Mouse (Mus musculus): ENCODE results near the gene Hist1h1a.
"Not testable (repeated sequence)": the region's sequence is repeated elsewhere in the genome, so short reads cannot be mapped to it uniquely, and the experiment has no call there.

Gene Hist1h1a

GRCm38 (mm10) chr13:23763586-23764323 is at the start of gene Hist1h1a:
TSS of gene Hist1h1a (plus strand) at chr13:23763666.
- peak; percentile 91 for DNase-seq (ENCODE audit: low read depth, low spot score)

- no peak for DNase-seq (ENCODE audit: low read depth, low spot score)
Measured at GRCm38 (mm10) chr13:23716261-23717042, 47.0 kb upstream of the Hist1h1a start.

GRCm38 (mm10) chr13:23717176-23717575 is 46.3 kb upstream of the Hist1h1a start:
- DNase-seq (ENCODE audit: low read depth, low spot score) = no peak

GRCm38 (mm10) chr13:23717593-23718245 is 45.7 kb upstream of the Hist1h1a start:
- DNase-seq (ENCODE audit: low read depth, low spot score) = not testable (repeated sequence)

- DNase-seq (ENCODE audit: low read depth, low spot score) = no peak
Measured at GRCm38 (mm10) chr13:23724239-23724638, 39.2 kb upstream of the Hist1h1a start.

GRCm38 (mm10) chr13:23725213-23725612 is 38.3 kb upstream of the Hist1h1a start:
- DNase-seq (ENCODE audit: low read depth, low spot score) = no peak

- DNase-seq (ENCODE audit: low read depth, low spot score) = no peak
Measured at GRCm38 (mm10) chr13:23728472-23729191, 34.8 kb upstream of the Hist1h1a start.

GRCm38 (mm10) chr13:23729192-23729525 is 34.3 kb upstream of the Hist1h1a start:
- DNase-seq (ENCODE audit: low read depth, low spot score) = no peak

GRCm38 (mm10) chr13:23729706-23730105 is 33.8 kb upstream of the Hist1h1a start:
- DNase-seq (ENCODE audit: low read depth, low spot score) = no peak

- DNase-seq (ENCODE audit: low read depth, low spot score) = no peak
Measured at GRCm38 (mm10) chr13:23730479-23730878, 33.0 kb upstream of the Hist1h1a start.

- no peak for DNase-seq (ENCODE audit: low read depth, low spot score)
Measured at GRCm38 (mm10) chr13:23732156-23732804, 31.2 kb upstream of the Hist1h1a start.

- no peak for DNase-seq (ENCODE audit: low read depth, low spot score)
Measured at GRCm38 (mm10) chr13:23737091-23737490, 26.4 kb upstream of the Hist1h1a start.

- no peak for DNase-seq (ENCODE audit: low read depth, low spot score)
Measured at GRCm38 (mm10) chr13:23738041-23738440, 25.4 kb upstream of the Hist1h1a start.

GRCm38 (mm10) chr13:23738677-23739068 is 24.8 kb upstream of the Hist1h1a start, which contains the start of gene Hist1h1c:
TSS of gene Hist1h1c (plus strand) at chr13:23738808.
- DNase-seq (ENCODE audit: low read depth, low spot score) = peak; percentile 93

- DNase-seq (ENCODE audit: low read depth, low spot score) = peak; percentile 94
Measured at GRCm38 (mm10) chr13:23739069-23739921, 24.2 kb upstream of the Hist1h1a start.

- no peak for DNase-seq (ENCODE audit: low read depth, low spot score)
Measured at GRCm38 (mm10) chr13:23739922-23740252, 23.6 kb upstream of the Hist1h1a start.

- no peak for DNase-seq (ENCODE audit: low read depth, low spot score)
Measured at GRCm38 (mm10) chr13:23740256-23740840, 23.1 kb upstream of the Hist1h1a start.

GRCm38 (mm10) chr13:23740910-23741309 is 22.6 kb upstream of the Hist1h1a start:
- no peak for DNase-seq (ENCODE audit: low read depth, low spot score)

- no peak for DNase-seq (ENCODE audit: low read depth, low spot score)
Measured at GRCm38 (mm10) chr13:23742007-23742406, 21.5 kb upstream of the Hist1h1a start.

- DNase-seq (ENCODE audit: low read depth, low spot score) = no peak
Measured at GRCm38 (mm10) chr13:23743215-23743614, 20.3 kb upstream of the Hist1h1a start.

All from mesoderm, embryonic 11.5 days (tissue).